Mouse (Mus musculus) c-Kit-positive CD71-negative TER-119-negative erythroid progenitor cells, embryonic 14.5 days (primary cell): ENCODE data around the gene Slc26a8.
"Not testable (repeated sequence)": the region's sequence is repeated elsewhere in the genome, so short reads cannot be mapped to it uniquely, and the experiment has no call there.

Experiments
- DNase-seq: peaks from one replicate; pipeline ENCODE4 v3.0.0-alpha.2; 2013; ENCODE audit warnings: low read depth

The Slc26a8 gene

DNA sequence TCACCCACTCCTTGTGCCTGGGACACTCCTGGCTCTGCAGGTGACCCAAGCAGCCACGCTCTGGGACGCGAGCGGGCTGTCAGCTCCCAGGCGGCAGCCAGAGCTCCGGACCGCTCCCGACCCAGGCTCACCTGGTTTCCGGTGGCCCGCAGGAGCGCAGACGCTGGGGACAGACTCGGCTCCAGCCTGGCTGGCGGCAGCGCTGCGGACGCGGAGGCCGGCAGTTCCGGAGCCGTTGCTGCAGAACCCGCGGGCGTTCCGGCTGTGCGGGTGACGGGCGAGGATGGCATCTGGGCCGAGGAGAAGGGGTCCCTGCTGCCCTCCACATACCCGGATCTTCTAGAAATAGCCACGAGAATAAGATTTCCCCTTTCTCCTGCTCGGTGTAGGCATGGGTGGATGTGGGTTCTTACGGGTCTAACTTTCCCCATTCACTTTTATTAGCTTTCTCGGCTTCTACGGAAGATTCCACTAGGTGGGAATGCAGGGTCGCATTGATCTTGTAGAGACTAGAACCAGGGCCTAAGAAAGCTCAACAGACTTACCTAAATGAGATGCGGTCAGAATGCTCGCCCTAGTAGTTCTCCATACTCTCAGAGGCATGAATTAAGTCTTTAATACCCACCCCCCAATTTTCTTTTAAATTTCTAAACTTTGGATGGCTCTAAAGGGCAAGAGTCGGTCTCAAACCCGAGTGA is at the start of gene Slc26a8:
Gene Slc26a8, minus strand, starts transcription at position 648 of the 698 bp plus-strand sequence.
- no peak for DNase-seq

DNA sequence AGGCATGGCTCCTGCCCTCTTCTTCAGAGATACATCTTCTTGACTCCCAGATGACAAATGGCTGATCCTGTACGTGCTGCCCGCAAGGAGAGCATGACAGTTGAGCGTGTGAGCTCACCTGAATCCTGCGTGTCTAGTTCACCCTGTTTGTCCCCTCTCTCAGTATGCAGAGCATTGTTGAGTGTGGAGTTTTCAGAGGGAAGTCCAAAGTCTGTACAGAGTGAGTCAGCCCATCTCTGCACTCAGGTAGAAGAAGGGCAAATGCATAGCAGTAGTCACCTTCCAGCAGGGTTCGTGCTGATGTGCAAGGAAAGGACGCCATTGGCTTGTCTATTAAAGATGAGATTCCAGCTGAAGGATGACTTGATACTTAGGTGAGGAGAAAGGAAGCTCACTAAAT is 49.2 kb upstream of the Slc26a8 start:
- no peak for DNase-seq

DNA sequence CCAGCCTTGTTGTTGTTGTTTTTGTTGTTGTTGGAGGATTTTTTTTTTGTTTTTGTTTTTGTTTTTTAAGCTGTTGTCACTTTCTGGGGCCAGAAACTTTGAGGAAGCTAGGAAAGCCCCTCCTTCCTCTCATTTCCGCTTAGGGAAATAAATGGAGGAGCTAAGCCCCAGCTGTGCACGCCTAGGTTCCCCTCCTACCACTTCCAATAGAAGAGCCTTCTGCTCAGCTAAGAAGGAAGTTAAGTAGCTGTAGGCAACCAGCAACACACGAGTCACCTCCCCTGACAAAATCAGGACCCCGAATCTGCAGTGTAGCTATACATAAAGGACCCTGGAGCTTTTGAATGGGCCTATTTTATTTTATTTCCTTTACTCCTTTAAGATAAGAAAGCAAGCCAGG is 47.9 kb upstream of the Slc26a8 start:
- DNase-seq = no peak

DNA sequence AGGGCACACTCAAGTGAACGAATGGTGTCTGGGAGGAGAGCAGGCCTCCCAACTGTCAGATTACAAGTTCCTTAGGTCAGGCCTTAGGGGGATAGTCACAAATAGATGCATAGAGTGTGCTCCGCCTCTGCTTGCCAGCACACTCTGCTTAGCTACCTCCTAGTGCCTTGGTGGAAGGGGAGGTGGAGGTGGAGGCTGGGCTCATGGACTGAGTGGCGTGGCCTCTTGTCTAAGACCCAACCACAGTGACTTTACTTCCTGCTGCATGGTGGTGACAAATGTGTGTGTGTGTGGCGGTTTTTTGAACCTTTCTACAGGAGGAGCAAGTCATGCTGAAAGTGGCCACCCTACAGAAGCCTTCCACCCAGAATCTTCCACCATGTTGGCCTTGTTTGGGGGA is 46.5 kb upstream of the Slc26a8 start:
- DNase-seq = no peak

DNA sequence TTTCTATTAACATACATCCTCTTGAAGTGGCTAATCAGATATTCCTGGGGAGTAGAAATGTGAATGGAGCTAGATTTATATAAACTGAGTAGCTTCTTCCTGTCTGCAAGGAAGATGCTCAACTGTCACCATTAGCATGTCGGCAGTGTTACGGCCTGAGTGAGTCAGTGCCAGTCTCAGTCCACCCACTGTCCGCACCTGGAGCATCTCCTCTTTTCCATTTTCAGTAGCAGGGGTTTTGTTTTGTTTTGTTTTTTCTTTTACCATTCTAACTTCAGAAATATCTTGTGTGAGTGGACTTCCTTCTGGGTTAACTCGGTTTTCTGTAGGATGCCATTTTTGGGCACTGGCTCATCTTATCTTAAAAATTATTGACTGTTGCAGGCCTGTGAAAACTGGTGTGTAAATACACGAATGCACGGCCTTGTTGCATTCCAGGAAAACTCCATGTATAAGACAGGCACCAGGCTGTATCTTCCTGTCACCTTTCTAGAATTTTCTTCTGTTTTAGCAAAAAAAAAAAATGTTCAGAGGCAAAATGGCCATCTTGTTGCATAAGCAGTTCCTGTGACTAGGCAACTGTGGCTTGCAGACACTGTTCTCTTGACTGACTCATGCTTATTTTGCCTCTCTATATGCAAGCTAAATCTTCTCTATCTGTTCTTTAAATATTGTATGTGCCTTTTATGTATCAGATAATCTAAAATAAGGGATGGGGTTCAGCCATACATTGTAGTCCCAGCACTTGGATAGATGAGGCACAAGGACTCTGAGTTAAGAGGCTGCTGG is 45.5 kb upstream of the Slc26a8 start:
- no peak for DNase-seq

DNA sequence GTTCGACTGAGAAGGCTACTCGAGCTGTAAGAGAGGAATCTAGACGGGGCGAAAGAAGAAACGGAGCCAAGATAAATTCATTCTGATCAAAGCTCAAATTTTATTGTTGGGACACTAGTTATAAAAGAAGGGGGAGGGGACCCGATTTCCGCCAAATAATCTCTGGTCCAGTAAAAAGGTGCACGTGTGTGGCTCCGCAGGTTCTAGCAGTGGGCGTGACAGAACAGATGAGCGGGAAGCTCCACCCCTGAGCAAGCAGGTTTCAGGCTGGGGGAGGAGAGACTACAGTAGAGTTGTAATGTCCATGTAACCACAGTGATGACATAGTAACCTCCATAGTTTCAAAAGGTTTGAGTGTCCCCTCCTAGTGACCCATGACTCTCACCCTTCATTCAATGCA is 37.5 kb upstream of the Slc26a8 start:
- DNase-seq = not testable (repeated sequence)

DNA sequence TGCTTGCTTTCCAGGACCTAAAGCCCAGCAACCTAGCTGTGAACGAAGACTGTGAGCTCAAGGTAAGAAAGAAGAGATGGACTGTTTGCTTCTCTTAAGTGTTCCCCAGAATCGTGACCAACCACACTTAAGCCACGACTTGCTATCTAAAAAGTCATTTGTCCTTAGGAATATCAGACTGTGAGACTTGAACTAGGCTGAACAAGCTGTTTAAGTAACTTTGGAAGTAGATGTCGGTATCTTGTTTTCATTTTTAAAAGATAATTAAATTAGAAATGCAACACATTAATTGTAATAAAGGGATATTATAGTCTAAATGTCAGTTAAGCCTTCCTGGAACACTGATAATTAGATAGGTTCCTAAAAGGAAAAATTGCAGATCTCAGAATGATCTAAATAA is 35.8 kb upstream of the Slc26a8 start, which contains the start of gene AC170998.1:
Gene AC170998.1, plus strand, starts transcription at position 301 of the 400 bp plus-strand sequence.
- no peak for DNase-seq

DNA sequence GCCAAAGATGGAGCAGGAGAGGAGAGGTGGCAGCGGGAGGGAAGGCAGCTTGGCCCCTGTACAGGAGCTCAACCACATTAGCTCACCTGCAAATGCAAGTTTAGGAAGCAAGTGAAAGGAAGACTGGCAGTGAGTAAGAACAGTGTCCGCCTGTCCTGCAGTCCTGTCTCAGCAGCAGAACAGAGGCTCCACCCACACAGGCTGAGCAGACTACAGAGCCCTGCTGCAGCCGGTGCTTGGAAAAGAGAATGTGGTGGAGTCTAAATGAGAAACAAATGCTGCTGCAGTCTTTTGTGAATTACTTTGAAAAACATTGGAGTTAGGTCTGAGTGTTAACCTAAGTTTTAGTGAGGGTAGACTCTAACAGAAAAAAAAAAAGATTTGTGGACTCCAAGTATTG is 27.5 kb upstream of the Slc26a8 start:
- DNase-seq = no peak

DNA sequence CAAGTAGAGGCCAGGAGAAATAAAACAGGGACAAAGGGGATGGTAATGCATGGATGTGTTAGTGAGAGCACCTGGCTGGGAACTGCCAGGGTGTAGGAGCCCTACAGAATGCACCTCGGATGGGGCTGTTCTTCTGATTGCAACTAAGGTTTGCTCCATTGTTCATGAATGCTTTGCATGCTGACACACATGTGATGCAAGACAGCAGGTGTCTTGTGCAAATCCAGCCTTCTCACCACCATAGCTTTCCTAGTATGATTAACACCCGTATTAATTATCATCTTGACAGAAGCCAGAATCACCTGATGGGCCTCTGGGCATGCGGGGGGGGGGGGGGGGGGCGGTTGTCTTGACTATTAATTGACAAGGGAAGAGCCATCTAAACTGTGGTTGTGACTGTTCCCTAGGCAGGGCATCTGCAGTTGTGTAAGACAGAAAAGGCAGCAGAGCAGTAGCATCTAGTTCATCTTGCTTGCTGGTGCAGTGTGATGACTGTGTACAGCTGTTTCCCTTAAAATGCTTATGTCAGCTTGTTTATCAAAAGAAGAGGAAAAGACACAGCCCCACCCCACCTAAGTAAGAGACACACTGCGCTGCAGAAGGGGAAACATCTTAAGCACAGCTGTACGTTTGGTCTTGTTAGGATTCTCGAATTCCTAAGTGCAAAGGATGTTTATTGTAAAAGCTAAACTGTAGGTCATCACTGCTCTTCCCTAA is 26.0 kb upstream of the Slc26a8 start:
- no peak for DNase-seq

DNA sequence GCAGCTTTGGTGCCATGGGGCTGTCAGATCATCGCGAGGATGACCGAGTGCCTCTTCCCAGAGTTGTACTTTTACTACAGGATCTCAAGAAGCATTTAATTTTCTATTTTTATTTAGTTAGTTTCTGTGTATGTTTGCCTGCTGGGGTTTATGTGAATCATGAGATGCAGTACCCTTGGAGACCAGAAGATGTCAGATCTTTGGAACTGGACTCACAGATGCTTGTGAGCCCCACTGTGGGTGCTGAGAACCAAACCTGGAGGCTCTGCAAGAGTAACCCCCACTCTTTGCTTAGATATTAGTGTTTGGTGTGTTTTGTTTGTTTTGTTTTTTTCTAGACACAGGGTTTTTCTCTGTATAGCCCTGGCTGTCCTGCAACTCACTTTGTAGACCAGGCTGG is 24.0 kb upstream of the Slc26a8 start:
- DNase-seq = no peak

DNA sequence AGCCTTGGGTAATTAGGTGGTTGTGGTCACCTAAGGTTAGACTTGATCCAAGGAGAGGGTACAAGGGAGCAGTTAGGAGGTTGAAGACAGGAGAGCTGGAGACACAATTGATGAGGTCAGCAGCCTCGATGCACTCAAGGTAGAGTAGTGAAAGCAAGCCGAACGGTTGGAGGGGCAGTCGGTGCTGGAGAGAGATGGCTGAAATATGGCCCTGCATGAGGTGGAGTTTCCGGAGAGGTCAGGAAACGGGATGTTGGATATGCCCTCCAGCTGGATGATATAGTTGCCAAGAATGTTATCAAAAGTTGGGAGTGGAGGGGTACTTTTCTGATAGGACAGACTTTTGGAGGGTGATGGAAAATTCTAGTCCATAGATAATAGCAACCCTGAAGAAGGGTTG is 22.3 kb upstream of the Slc26a8 start:
- no peak for DNase-seq

DNA sequence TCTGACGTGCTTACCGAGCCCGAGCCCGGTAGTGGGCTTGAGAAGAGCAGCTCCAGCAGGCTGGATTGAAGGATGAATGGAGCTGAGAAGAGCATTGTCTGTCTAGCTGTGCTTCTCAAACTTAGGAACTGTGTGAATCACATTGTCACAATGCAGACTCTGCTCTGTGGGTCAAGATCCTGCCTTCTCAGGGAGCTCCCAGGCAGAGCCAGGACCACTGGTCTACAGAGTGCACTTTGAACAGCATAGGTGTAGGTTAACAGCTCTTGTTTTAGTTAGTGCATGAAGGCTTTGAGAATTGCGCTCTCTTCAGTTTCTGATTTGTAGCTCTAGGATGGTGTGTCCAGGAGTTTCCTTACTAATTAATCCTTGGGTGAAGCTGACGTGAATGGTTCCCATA is 21.2 kb upstream of the Slc26a8 start:
- DNase-seq = no peak

DNA sequence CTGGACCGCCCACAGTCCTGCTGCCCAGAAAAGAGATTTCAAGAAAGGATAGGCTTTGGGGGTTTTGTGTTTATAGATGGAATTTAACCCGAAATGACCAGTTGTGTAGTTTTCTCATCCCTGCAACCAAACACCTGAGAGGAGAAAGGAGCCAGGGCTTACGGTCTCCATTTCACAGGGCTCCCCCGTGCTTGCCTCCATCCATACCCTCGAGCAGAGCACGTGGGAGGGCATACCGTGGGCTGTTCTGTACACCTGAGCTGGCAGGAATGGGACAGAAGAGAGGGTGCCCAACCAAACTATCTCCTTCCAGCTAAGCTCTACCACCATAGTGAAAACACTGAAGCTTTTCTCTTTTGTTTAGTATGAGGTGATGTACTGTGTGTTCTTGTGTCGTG is 20.3 kb upstream of the Slc26a8 start:
- no peak for DNase-seq

DNA sequence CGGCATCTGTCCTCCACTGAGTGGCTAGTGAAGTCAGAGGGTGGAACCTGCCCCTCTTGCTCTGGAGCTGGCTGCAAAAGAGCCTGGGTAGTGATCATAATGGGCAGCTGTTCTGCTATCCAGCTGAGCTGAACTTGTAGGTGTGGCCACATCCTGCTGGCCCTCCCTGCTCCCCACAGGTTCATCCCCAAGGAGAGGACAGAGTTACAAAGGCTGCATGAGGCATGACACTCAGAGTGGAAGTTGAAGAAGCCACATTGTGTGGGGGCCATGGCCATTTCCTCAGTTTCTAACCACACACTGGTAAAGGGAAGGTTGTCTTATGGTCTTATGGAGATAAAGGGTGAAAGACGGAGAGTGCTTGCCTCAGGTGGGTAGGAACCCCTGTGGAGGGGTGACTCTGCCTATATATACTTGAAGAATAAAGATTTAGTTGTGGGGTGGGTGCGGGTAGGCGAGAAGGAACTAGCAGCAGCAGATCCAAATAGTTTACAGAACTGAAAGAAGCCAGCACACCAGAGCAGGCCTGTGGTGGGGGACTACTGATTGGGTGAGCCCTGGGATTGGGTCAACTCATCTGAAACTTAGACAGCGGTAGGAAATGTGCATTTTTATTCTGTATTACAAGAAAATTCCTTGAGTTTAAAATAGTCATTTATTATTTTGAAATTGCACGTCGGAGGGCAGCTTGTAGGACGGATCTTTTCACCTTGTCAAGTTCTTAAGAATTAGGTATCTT is 19.7 kb upstream of the Slc26a8 start:
- DNase-seq = no peak

DNA sequence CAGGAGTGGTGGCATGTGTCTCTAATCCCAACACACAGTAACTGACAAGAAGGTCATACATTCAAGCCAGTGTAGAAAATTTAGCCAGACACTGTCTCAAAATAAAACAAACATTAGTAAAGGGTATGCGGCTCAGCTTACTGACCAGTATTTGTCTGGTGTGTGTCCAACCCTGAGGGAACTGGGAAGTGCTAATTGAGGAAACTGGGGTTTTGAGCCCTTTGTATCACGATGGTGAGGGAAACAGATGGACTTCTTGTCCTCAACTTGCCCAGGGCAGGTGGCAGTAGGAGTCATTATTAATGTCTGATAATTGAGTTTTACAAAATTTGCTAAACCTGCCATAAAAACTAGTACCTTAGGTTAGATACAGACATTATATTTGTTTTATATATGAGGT is 19.0 kb upstream of the Slc26a8 start:
- DNase-seq = no peak

DNA sequence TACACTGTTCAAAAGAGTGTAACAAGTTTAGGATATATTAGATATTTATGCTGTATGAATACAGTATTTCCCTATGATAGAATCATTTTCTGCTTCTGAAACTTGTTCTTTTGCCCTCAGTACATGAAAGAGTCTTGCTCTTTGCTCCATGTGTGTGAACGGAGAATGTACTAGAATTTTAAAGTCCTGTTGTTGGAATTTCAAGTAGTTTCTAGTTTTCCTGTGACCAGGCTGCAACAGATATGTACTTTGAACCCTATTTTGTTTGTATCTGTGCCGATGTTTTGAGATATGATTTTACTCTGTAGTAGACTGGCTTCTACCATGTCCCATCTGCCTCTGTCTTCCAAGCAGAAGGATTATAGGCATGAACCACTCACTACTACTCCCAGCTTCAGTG is 17.8 kb upstream of the Slc26a8 start:
- DNase-seq = no peak

DNA sequence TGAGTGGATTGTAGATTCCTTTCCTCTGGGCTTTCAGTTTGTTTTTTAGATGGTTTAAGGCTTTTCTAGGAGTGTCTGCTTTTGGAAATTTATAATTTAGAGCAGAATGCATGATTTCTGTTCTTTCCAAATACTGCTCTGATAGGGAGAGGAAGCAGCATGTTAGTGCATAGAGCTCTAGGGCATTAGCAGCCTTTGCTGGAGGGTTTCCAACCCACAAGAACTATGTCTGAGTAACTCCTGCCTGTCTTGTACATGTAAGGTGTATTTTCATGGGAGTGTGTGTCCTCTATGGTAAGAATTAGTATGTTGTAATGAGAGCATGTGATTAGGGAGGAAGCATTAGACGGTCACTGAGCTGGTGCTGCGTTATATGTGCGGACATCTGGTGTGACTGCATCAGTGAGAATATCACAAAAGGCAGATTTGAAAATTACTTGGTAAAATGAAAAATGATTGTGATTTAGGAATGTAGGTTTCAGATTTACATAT is 17.1 kb upstream of the Slc26a8 start:
- DNase-seq = no peak

DNA sequence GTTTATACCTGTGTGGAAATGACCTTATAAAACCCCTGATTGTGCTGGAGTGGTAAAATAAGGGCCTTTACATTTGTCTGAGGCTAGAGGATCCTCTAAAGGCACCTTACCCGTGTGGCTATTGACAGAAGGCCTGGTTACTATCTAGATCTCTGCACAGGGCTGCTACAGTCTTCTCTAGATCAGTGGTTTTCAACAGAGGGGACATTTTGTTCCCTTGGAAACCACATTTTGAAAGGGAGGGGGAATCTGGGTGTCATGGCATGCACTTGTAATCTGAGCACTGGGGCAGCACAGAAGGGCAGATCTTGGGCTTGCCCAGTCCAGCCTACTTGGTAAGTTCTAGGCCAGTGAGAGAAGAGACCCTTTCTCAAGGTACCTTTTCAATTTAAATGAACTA is 16.7 kb upstream of the Slc26a8 start:
- no peak for DNase-seq

DNA sequence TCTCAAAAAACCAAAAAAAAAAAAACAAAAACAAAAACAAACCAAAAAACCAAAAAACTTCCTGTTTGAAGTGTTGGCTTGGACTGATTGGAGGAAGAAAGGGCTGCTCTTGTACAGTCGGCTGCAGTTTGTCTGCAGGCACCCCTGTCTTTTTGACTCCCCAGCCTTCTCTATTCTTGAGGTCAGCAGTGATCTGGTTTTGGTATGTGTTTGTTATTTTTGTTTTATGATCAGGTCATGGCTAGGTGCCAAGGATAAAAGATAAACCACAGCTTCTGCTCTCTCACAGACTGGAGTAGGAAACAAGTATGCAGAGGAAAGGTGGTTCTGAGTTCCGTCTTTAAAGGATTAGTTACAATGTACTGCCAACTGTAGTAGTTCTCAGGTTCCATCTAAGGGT is 12.6 kb upstream of the Slc26a8 start:
- DNase-seq = no peak

DNA sequence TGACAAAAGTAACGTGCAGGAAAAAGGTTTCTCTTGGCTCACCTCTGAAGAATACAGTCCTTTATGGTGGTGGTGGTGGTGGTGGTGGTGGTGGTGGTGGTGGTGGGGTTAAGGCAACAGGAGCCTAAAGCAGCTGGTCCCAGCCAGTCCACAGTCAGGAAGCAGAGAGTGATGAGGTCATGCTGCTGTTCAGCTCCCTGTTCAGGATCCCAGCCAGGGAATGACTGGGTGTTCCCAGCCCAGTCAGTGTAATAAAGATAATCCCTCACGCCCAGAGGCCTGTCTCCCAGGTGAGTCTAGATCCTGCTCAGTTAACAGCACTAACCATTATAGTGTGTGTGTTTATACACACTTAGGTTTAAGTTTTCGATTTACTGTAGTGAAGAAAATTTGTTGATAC is 11.7 kb upstream of the Slc26a8 start:
- no peak for DNase-seq

DNA sequence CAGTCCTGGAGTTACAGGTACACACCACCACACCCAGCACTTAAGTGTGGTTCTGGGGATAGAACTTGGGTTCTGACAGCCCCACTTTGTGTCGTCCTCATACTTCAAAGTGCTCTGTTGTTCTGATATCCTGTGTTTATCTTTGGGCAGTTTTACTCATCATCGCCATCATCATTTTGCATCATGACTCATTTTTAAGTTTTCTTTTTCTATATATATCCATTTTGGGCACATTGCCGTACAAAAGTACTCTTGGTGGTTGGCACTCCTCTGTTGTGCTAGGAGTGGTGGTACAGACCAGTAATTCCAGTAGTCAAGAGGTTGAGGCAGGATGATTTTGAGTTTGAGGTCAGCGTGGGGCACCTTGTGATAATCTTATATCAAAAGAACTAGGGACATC is 11.1 kb upstream of the Slc26a8 start:
- no peak for DNase-seq

DNA sequence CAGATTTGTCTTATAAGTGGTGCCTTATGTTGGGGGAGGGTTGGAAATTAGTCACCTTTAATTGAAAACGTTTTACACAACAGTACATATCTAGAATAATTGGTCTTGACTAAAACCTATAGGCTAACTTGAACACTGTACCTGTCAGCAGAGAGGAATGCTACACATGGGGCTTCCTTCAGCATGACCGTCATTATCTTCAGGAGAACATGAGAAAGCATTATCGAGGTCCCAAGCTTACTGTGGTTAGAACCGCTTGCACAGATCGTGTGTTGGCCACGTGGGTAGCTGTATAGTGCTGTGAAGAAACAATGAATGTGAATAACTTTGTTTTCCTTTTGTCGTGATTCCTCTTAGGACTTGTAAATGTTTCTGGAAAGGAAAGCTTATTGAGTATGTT is 9.8 kb upstream of the Slc26a8 start:
- DNase-seq = no peak
